Mouse (Mus musculus): Measurements from ENCODE around the gene Btbd10.

DNA sequence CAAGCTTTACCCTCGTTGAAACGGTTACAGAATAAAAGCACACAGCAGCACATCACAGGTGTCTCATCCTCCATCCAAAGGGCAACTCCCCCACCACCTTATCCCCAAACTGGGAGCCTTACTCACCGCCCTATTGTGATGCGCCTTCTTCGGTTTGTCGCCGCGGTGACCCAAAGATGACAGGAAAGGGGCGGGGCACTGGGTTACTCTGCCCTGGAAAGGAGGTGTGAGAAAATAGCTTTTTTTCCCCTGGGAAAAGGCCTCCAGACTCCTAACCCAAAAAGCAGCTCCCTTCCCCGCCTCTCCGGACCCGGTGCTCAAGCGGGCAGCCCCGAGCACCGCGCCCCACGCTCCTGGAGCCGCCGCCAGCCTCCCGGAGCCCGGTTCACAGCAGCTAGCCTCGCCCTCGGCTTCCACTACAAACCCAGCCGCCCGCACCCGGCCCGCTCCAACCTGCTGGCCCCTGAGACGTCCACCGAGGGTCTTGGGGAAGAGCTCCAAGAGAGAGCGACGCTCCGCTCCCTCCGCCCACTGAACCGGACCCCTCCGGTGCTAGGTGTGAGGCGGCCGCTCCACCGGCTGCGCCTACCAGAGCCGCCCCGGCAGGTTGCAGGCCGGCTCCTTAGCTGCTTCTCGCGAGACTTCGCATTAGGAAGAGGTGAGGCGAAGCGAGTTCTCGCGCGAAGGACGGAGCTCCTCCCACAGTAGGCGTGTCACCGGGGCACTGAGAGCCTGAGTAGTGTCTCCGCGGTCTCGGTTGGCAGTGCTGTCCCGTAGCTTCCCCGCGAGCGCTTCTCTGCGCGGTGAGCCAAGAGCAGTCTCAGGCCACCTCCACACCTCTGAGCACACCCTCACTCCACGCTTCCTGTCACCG is at the start of gene Btbd10:
- peak; percentile 81; the same call in 1 of the 2 replicates for TF ChIP-seq POLR2A (IDR thresholded peaks at IDR 0.05; ENCODE audit: low read depth, low read length)
- no peak for TF ChIP-seq CTCF (IDR thresholded peaks at IDR 0.05; ENCODE audit: extremely low read depth, insufficient read length, insufficient replicate concordance, low read depth, low read length)
